Mouse (Mus musculus) stomach, postnatal 0 days (tissue): ENCODE measurements around the gene Myo5c. TPM values are rescaled to one million over a fixed set of nuclear protein-coding genes. Genes with fewer than 3 reads are reported as not detected.

ENCODE experiments used
- ATAC-seq: fragments of 200-750 bp; cut with Nextera tagmentation; 2 replicates; pipeline ENCODE4 v1.8.0; 2017; ENCODE audit not compliant: low FRiP score, low TSS enrichment
- DNase-seq: peaks from one replicate; pipeline ENCODE4 v3.0.0-alpha.2; 2016; ENCODE audit warnings: low spot score
- H3K27ac ChIP-seq: fragments of 300-500 bp; sonication (generic); replicated peaks from 2 replicates; pipeline ENCODE4 v1.5.1; 2014; ENCODE audit warnings: mild to moderate bottlenecking, control low read depth
- H3K27me3 ChIP-seq: fragments of 300-500 bp; sonication (generic); 2 replicates; pipeline ENCODE4 v1.6.1; 2014; ENCODE audit warnings: low read length; ENCODE audit not compliant: control insufficient read depth, insufficient read depth
- H3K36me3 ChIP-seq: fragments of 300-500 bp; sonication (generic); 2 replicates; pipeline ENCODE4 v1.6.1; 2014; ENCODE audit warnings: low read length, mixed read lengths; ENCODE audit not compliant: control insufficient read depth, insufficient read depth
- H3K4me1 ChIP-seq: fragments of 300-500 bp; sonication (generic); replicated peaks from 2 replicates; pipeline ENCODE4 v1.6.1; 2014; ENCODE audit warnings: antibody characterized with exemption; ENCODE audit not compliant: control insufficient read depth, insufficient read depth
- H3K4me2 ChIP-seq: fragments of 300-500 bp; sonication (generic); replicated peaks from 2 replicates; pipeline ENCODE4 v1.6.1; 2014; ENCODE audit warnings: low read depth, mild to moderate bottlenecking, control low read depth, moderate library complexity
- H3K4me3 ChIP-seq: fragments of 300-500 bp; sonication (generic); 2 replicates; pipeline ENCODE4 v1.5.1; 2014; ENCODE audit warnings: low read depth, low read length, control low read depth
- H3K9ac ChIP-seq: fragments of 300-500 bp; sonication (generic); 2 replicates; pipeline ENCODE4 v1.6.1; 2014; ENCODE audit warnings: mild to moderate bottlenecking, low read length, control low read depth, mixed read lengths
- H3K9me3 ChIP-seq: fragments of 300-500 bp; sonication (generic); 2 replicates; pipeline ENCODE4 v1.6.1; 2016; ENCODE audit warnings: low read length; ENCODE audit not compliant: control insufficient read depth
- CTCF ChIP-seq: IDR thresholded peaks from 2 replicates; pipeline ENCODE4 v1.5.1; 2016; ENCODE audit warnings: antibody characterized with exemption, low read depth, mild to moderate bottlenecking, moderate library complexity
- EP300 ChIP-seq: optimal IDR thresholded peaks from 2 replicates; pipeline ENCODE3; 2016; ENCODE audit warnings: antibody characterized with exemption
- WGBS: fragments of 180-500 bp; shearing (Covaris S2); extraction: QIAGEN DNeasy Blood & Tissue Kit; methylation state at CpG from one replicate; pipeline ENCODE4 v1.1.7; 2014; 5-methylcytosine and 5-hydroxymethylcytosine counted together
- polyA plus RNA-seq: library from polyadenylated mRNA; unstranded; fragments of >200 nt; fragmentation: Nextera tagmentation; extraction: Ambion mirVana; gene quantifications from 2 replicates; pipeline ENCODE4 v1.2.1, GENCODE M21; 2015

Myo5c gene
- polyA plus RNA-seq, 1 experiment from 2014 or later, result 11.4 TPM

DNA sequence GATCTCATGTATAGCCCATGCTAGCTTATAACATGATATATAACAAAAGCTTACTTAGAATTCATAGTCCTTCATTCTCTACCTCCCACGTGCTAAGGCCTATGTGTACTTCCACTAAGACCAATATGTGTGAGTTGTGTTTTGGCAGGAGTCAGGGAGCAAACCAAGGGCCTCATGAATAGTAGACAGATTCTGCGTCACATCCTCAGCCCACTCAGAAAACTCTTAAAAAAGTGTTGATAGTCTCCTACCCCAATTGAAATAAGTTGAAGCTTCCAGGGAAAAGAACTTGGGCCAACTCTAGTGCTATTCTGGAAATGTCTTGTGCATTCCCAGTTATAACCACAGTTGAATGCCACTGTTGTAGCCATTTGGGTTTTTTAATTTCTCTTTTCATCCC lies 29.8 kb upstream of the Myo5c start:
- no peaks in the 10 kb centered on the region for H3K27me3 ChIP-seq
- WGBS, result 91% methylated on average over 2 of the region's 2 CpGs
- DNase-seq, result no peak

GRCm38 (mm10) chr9:75209246-75209645 lies 22.6 kb upstream of the Myo5c start:
- DNase-seq (no peak), ATAC-seq (no peak)
- no peak overlapping the region for H3K9ac ChIP-seq
- H3K4me1 ChIP-seq, result no peaks in the 10 kb centered on the region
- no peaks in the 10 kb centered on the region; the same call in 1 of the 2 replicates for H3K36me3 ChIP-seq
- 89% methylated on average over 1 of the region's 1 CpGs for WGBS
- no peak overlapping the region for H3K4me2 ChIP-seq
- H3K27ac ChIP-seq, result no peak overlapping the region
- H3K4me3 ChIP-seq, result no peak overlapping the region
- H3K9me3 ChIP-seq, result no peaks in the 10 kb centered on the region
- no peak for TF ChIP-seq EP300
- TF ChIP-seq CTCF, result no peak
- H3K27me3 ChIP-seq, result no peaks in the 10 kb centered on the region

More for the DNA sequence above, 29.8 kb upstream of the Myo5c start:
- no peak overlapping the region for H3K9ac ChIP-seq
- H3K4me1 ChIP-seq, result no peaks in the 10 kb centered on the region
- no peak overlapping the region for H3K4me3 ChIP-seq
- no peaks in the 10 kb centered on the region for H3K9me3 ChIP-seq
- no peak overlapping the region for H3K27ac ChIP-seq
- ATAC-seq, result no peak
- H3K4me2 ChIP-seq, result no peak overlapping the region
- TF ChIP-seq CTCF, result no peak
- TF ChIP-seq EP300, result no peak
- no peaks in the 10 kb centered on the region; the same call in 1 of the 2 replicates for H3K36me3 ChIP-seq

DNA sequence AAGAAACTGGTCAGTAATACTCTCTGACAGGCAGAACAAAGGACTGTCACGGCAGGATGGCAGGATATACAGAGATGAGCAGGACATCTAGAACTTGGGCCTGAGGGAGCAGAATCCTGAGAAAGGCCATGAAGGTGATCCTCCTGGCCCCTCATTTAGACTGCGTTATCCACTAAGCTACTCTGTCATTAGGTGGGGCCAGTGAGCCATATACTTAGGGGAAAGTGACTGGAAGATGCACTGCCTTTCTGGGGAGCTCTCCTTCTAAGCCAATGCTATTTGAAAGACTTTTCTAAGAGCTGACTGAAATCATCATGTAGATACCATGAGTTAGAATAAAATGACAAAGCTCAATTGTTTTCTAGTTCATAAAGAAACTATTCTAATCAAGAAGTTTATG lies 21.6 kb upstream of the Myo5c start:
- H3K4me1 ChIP-seq, result no peaks in the 10 kb centered on the region
- H3K27ac ChIP-seq, result no peak overlapping the region
- DNase-seq (no peak), ATAC-seq (no peak)
- H3K9ac ChIP-seq, result no peak overlapping the region
- no peak overlapping the region for H3K4me2 ChIP-seq
- no peaks in the 10 kb centered on the region; the same call in 1 of the 2 replicates for H3K36me3 ChIP-seq
- no peak overlapping the region for H3K4me3 ChIP-seq
- 74% methylated on average over 2 of the region's 2 CpGs for WGBS
- no peaks in the 10 kb centered on the region for H3K9me3 ChIP-seq
- H3K27me3 ChIP-seq, result no peaks in the 10 kb centered on the region
- TF ChIP-seq EP300 (no peak), CTCF (peak; percentile 60)

- no peaks in the 10 kb centered on the region for H3K4me1 ChIP-seq
- 94% methylated on average over 11 of the region's 11 CpGs for WGBS
- no peak overlapping the region for H3K27ac ChIP-seq
- no peaks in the 10 kb centered on the region for H3K27me3 ChIP-seq
- H3K9ac ChIP-seq, result no peak overlapping the region
- H3K36me3 ChIP-seq, result no peaks in the 10 kb centered on the region; the same call in 1 of the 2 replicates
- H3K4me3 ChIP-seq, result no peak overlapping the region
- TF ChIP-seq EP300 (no peak), CTCF (no peak)
- no peaks in the 10 kb centered on the region for H3K9me3 ChIP-seq
- DNase-seq, result no peak
- H3K4me2 ChIP-seq, result no peak overlapping the region
- no peak for ATAC-seq
These were observed 16.9 kb upstream of the Myo5c start for GRCm38 (mm10) chr9:75214743-75215413.

DNA sequence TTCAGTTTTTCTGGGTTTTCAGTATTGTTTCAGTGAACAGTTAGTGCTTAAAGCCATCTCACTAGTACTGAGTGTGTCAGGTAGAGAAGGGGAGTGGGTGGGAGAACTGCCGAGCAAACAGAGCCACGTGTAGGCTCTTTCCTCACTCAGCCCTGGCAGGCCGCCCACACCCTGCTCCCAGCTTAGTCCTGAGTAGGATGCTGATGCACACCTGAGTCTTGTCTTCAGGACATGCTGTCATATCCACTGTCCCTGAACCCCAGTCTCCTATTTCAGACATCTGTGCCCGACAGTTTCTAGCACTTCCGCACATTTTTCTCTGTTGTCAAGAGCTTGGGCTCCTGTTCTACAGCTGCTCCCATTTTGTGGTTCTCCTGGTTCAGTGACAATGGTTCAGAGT lies 11.9 kb upstream of the Myo5c start:
- no peaks in the 10 kb centered on the region for H3K27me3 ChIP-seq
- H3K4me1 ChIP-seq, result no peaks in the 10 kb centered on the region
- no peaks in the 10 kb centered on the region for H3K36me3 ChIP-seq
- H3K4me3 ChIP-seq, result no peak overlapping the region
- no peaks in the 10 kb centered on the region for H3K9me3 ChIP-seq
- TF ChIP-seq CTCF (no peak), EP300 (no peak)
- H3K9ac ChIP-seq, result no peak overlapping the region
- H3K27ac ChIP-seq, result no peak overlapping the region
- ATAC-seq (no peak), DNase-seq (no peak)
- H3K4me2 ChIP-seq, result no peak overlapping the region
- WGBS, result 66% methylated on average over 5 of the region's 5 CpGs

- H3K4me1 ChIP-seq, result no peaks in the 10 kb centered on the region
- no peaks in the 10 kb centered on the region for H3K9me3 ChIP-seq
- no peak overlapping the region for H3K9ac ChIP-seq
- peak; percentile 41 for DNase-seq
- no peak overlapping the region for H3K4me3 ChIP-seq
- H3K36me3 ChIP-seq, result no peaks in the 10 kb centered on the region
- TF ChIP-seq CTCF (no peak), EP300 (no peak)
- no peak overlapping the region for H3K4me2 ChIP-seq
- ATAC-seq, result peak; percentile 87
- H3K27me3 ChIP-seq, result no peaks in the 10 kb centered on the region
- no peak overlapping the region for H3K27ac ChIP-seq
- 66% methylated on average over 10 of the region's 10 CpGs for WGBS
These were observed 10.2 kb upstream of the Myo5c start for GRCm38 (mm10) chr9:75221420-75222287.
